Mouse (Mus musculus): ENCODE measurements at regions not wholly inside any gene's neighbourhood (a gene's known extent, or its start where the extent isn't known, plus 50 kb on each side); places are given as distances from the start of the nearest gene placed in this dataset.
A peak's percentile ranks its signal among the peaks of the same experiment; 100 is the strongest.

GRCm38 (mm10) chr6:117596166-117596840 lies 244.7 kb upstream of the Zfp637 start:
- H3K27ac ChIP-seq (ENCODE audit: low read length), result no peak overlapping the region
- ATAC-seq (ENCODE audit: insufficient read depth, low FRiP score), result no peak
- no peak overlapping the region for H3K4me2 ChIP-seq (ENCODE audit: low read depth, low read length)
- H3K9me3 ChIP-seq (replicated peaks; ENCODE audit: control insufficient read depth, low read length), result no peaks in the 10 kb centered on the region
- WGBS, result 78% methylated on average over 8 of the region's 8 CpGs
- no peak overlapping the region for H3K9ac ChIP-seq (ENCODE audit: low read length)
- H3K4me3 ChIP-seq (replicated peaks; ENCODE audit: low read length), result no peak overlapping the region
- no peaks in the 10 kb centered on the region for H3K36me3 ChIP-seq (ENCODE audit: control insufficient read depth, insufficient read depth, low read length)
- no peaks in the 10 kb centered on the region for H3K4me1 ChIP-seq (ENCODE audit: control insufficient read depth, insufficient read depth, low read length)
- H3K27me3 ChIP-seq (ENCODE audit: control insufficient read depth, insufficient read depth, low read length), result no peaks in the 10 kb centered on the region

GRCm38 (mm10) chr6:117604834-117605233 lies 236.1 kb upstream of the Zfp637 start:
- ATAC-seq (ENCODE audit: insufficient read depth, low FRiP score), result no peak
- Histone ChIP-seq H3K9ac (ENCODE audit: low read length) (no peak overlapping the region), H3K27ac (ENCODE audit: low read length) (no peak overlapping the region), H3K36me3 (ENCODE audit: control insufficient read depth, insufficient read depth, low read length) (no peaks in the 10 kb centered on the region), H3K9me3 (replicated peaks; ENCODE audit: control insufficient read depth, low read length) (no peaks in the 10 kb centered on the region; the same call in 1 of the 2 replicates), H3K27me3 (ENCODE audit: control insufficient read depth, insufficient read depth, low read length) (no peaks in the 10 kb centered on the region), H3K4me1 (ENCODE audit: control insufficient read depth, insufficient read depth, low read length) (peaks cover 6% of the 10 kb centered on the region; the same call in 1 of the 2 replicates), H3K4me2 (ENCODE audit: low read depth, low read length) (no peak overlapping the region), H3K4me3 (replicated peaks; ENCODE audit: low read length) (no peak overlapping the region)
- 61% methylated on average over 2 of the region's 2 CpGs for WGBS

GRCm38 (mm10) chr6:117605685-117606084 lies 235.3 kb upstream of the Zfp637 start:
- H3K27ac ChIP-seq (ENCODE audit: low read length), result no peak overlapping the region
- H3K4me2 ChIP-seq (ENCODE audit: low read depth, low read length), result no peak overlapping the region
- H3K4me1 ChIP-seq (ENCODE audit: control insufficient read depth, insufficient read depth, low read length), result peaks cover 9% of the 10 kb centered on the region; the same call in 1 of the 2 replicates
- H3K27me3 ChIP-seq (ENCODE audit: control insufficient read depth, insufficient read depth, low read length), result no peaks in the 10 kb centered on the region
- no peak for ATAC-seq (ENCODE audit: insufficient read depth, low FRiP score)
- H3K36me3 ChIP-seq (ENCODE audit: control insufficient read depth, insufficient read depth, low read length), result no peaks in the 10 kb centered on the region
- H3K4me3 ChIP-seq (replicated peaks; ENCODE audit: low read length), result no peak overlapping the region
- no peak overlapping the region for H3K9ac ChIP-seq (ENCODE audit: low read length)
- H3K9me3 ChIP-seq (replicated peaks; ENCODE audit: control insufficient read depth, low read length), result no peaks in the 10 kb centered on the region; the same call in 1 of the 2 replicates
- WGBS, result 42% methylated on average over 4 of the region's 4 CpGs

DNA sequence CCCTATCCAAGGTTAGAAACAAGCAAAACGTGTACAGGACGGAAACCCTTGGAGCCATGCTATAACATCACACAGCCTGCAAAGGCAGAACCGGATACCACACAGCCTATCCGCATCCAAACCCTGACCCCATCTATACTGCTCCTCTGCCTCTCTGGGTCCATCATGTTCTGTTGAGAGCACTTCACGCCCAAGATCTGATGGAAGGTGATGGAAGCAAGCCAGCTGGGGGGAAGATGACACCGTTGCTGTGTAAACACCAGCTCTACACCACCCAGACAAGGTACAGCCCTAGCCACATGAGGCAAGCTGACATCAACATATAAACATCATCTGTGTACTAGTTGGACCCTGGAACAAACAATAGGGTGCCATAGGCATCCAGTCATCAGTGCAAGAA lies 234.8 kb upstream of the Zfp637 start:
- WGBS, result 83% methylated on average over 6 of the region's 6 CpGs
- no peak overlapping the region for H3K27ac ChIP-seq (ENCODE audit: low read length)

GRCm38 (mm10) chr6:117607023-117607422 lies 234.0 kb upstream of the Zfp637 start:
- H3K27ac ChIP-seq (ENCODE audit: low read length), result no peak overlapping the region
- no peaks in the 10 kb centered on the region; the same call in 1 of the 2 replicates for H3K9me3 ChIP-seq (replicated peaks; ENCODE audit: control insufficient read depth, low read length)
- WGBS, result 61% methylated on average over 5 of the region's 5 CpGs
- no peak overlapping the region for H3K4me3 ChIP-seq (replicated peaks; ENCODE audit: low read length)
- H3K4me1 ChIP-seq (ENCODE audit: control insufficient read depth, insufficient read depth, low read length), result peaks cover 9% of the 10 kb centered on the region; the same call in 1 of the 2 replicates
- no peak for ATAC-seq (ENCODE audit: insufficient read depth, low FRiP score)
- no peak overlapping the region for H3K4me2 ChIP-seq (ENCODE audit: low read depth, low read length)
- H3K27me3 ChIP-seq (ENCODE audit: control insufficient read depth, insufficient read depth, low read length), result no peaks in the 10 kb centered on the region
- no peak overlapping the region for H3K9ac ChIP-seq (ENCODE audit: low read length)
- H3K36me3 ChIP-seq (ENCODE audit: control insufficient read depth, insufficient read depth, low read length), result no peaks in the 10 kb centered on the region

More for the DNA sequence above, 234.8 kb upstream of the Zfp637 start:
- no peaks in the 10 kb centered on the region; the same call in 1 of the 2 replicates for H3K9me3 ChIP-seq (replicated peaks; ENCODE audit: control insufficient read depth, low read length)
- H3K36me3 ChIP-seq (ENCODE audit: control insufficient read depth, insufficient read depth, low read length), result no peaks in the 10 kb centered on the region
- H3K4me1 ChIP-seq (ENCODE audit: control insufficient read depth, insufficient read depth, low read length), result peaks cover 9% of the 10 kb centered on the region; the same call in 1 of the 2 replicates
- H3K4me2 ChIP-seq (ENCODE audit: low read depth, low read length), result no peak overlapping the region
- no peak for ATAC-seq (ENCODE audit: insufficient read depth, low FRiP score)
- H3K9ac ChIP-seq (ENCODE audit: low read length), result no peak overlapping the region
- no peak overlapping the region for H3K4me3 ChIP-seq (replicated peaks; ENCODE audit: low read length)
- H3K27me3 ChIP-seq (ENCODE audit: control insufficient read depth, insufficient read depth, low read length), result no peaks in the 10 kb centered on the region

GRCm38 (mm10) chr6:117609476-117610404 lies 231.2 kb upstream of the Zfp637 start:
- no peak overlapping the region for H3K9ac ChIP-seq (ENCODE audit: low read length)
- H3K36me3 ChIP-seq (ENCODE audit: control insufficient read depth, insufficient read depth, low read length), result no peaks in the 10 kb centered on the region
- no peak overlapping the region for H3K4me3 ChIP-seq (replicated peaks; ENCODE audit: low read length)
- no peaks in the 10 kb centered on the region for H3K27me3 ChIP-seq (ENCODE audit: control insufficient read depth, insufficient read depth, low read length)
- ATAC-seq (ENCODE audit: insufficient read depth, low FRiP score), result peak; percentile 83
- H3K4me1 ChIP-seq (ENCODE audit: control insufficient read depth, insufficient read depth, low read length), result peaks cover 24% of the 10 kb centered on the region
- WGBS, result 48% methylated on average over 11 of the region's 11 CpGs
- peak overlapping the region; percentile 29; the same call in 1 of the 2 replicates for H3K27ac ChIP-seq (ENCODE audit: low read length)
- no peaks in the 10 kb centered on the region for H3K9me3 ChIP-seq (replicated peaks; ENCODE audit: control insufficient read depth, low read length)
- H3K4me2 ChIP-seq (ENCODE audit: low read depth, low read length), result no peak overlapping the region

DNA sequence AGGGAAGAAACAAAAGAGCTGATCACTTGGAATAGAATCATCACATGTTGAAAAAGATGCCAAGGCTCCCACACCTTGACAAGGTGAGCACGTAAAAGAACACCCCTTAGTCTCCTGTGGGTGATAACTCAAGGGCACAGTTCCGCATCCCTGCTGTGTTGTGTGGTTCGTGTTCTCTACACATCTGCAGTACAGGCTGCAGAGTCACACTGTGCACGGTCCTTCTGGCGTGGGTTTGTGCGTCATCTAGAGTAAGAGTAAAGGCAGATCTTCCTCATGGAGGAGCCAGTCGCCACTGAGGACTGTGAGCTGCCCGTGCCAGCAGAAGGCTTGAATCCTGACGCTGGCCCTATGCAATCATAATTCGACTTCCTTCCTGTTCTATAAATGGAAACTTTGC lies 229.7 kb upstream of the Zfp637 start:
- Histone ChIP-seq H3K4me3 (replicated peaks; ENCODE audit: low read length) (no peak overlapping the region), H3K27ac (ENCODE audit: low read length) (no peak overlapping the region), H3K27me3 (ENCODE audit: control insufficient read depth, insufficient read depth, low read length) (no peaks in the 10 kb centered on the region), H3K36me3 (ENCODE audit: control insufficient read depth, insufficient read depth, low read length) (no peaks in the 10 kb centered on the region), H3K4me2 (ENCODE audit: low read depth, low read length) (no peak overlapping the region), H3K9me3 (replicated peaks; ENCODE audit: control insufficient read depth, low read length) (no peaks in the 10 kb centered on the region), H3K9ac (ENCODE audit: low read length) (no peak overlapping the region), H3K4me1 (ENCODE audit: control insufficient read depth, insufficient read depth, low read length) (peaks cover 26% of the 10 kb centered on the region)
- WGBS, result 82% methylated on average over 10 of the region's 10 CpGs
- no peak for ATAC-seq (ENCODE audit: insufficient read depth, low FRiP score)

- 88% methylated on average over 8 of the region's 8 CpGs for WGBS
- Histone ChIP-seq H3K4me3 (replicated peaks; ENCODE audit: low read length) (no peak overlapping the region), H3K9me3 (replicated peaks; ENCODE audit: control insufficient read depth, low read length) (no peaks in the 10 kb centered on the region), H3K27ac (ENCODE audit: low read length) (no peak overlapping the region), H3K27me3 (ENCODE audit: control insufficient read depth, insufficient read depth, low read length) (no peaks in the 10 kb centered on the region), H3K4me2 (ENCODE audit: low read depth, low read length) (no peak overlapping the region), H3K36me3 (ENCODE audit: control insufficient read depth, insufficient read depth, low read length) (no peaks in the 10 kb centered on the region), H3K4me1 (ENCODE audit: control insufficient read depth, insufficient read depth, low read length) (peaks cover 26% of the 10 kb centered on the region), H3K9ac (ENCODE audit: low read length) (no peak overlapping the region)
- ATAC-seq (ENCODE audit: insufficient read depth, low FRiP score), result no peak
Observed at GRCm38 (mm10) chr6:117611965-117612364, 229.0 kb upstream of the Zfp637 start.

DNA sequence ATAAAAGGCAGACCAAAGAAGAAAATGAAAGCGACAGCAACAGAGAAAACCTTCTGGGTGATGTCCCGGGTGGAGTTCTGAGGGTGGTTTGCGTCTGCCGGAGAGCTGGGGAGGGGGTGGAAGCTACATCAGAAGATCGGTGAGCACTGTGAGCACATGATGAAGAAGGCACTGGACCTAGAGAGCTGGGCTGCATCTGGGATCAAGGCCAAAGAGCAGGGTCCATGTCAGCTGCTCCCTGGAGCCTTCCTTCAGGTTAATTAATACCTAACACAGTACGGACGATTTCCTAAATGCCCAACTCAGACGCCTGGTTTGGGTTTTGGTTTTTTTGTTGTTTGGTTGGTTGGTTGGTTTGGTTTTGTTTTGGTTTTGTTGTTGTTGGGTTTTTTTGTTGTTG lies 228.6 kb upstream of the Zfp637 start:
- Histone ChIP-seq H3K4me2 (ENCODE audit: low read depth, low read length) (no peak overlapping the region), H3K4me1 (ENCODE audit: control insufficient read depth, insufficient read depth, low read length) (peaks cover 29% of the 10 kb centered on the region), H3K9ac (ENCODE audit: low read length) (no peak overlapping the region), H3K36me3 (ENCODE audit: control insufficient read depth, insufficient read depth, low read length) (no peaks in the 10 kb centered on the region), H3K27ac (ENCODE audit: low read length) (no peak overlapping the region), H3K9me3 (replicated peaks; ENCODE audit: control insufficient read depth, low read length) (no peaks in the 10 kb centered on the region), H3K4me3 (replicated peaks; ENCODE audit: low read length) (no peak overlapping the region), H3K27me3 (ENCODE audit: control insufficient read depth, insufficient read depth, low read length) (no peaks in the 10 kb centered on the region)
- ATAC-seq (ENCODE audit: insufficient read depth, low FRiP score), result no peak
- 76% methylated on average over 8 of the region's 8 CpGs for whole genome bisulfite sequencing
